Mouse (Mus musculus) small intestine, adult 2 months (tissue): ENCODE data around the gene Dst. TPM values are rescaled to one million over a fixed set of nuclear protein-coding genes. Genes with fewer than 3 reads are reported as not detected.

Source experiments
- H3K27ac ChIP-seq: fragments of 200-500 bp; 2 replicates; pipeline ENCODE4 v1.5.1; 2012; ENCODE audit warnings: low read depth, low read length, control low read depth, inconsistent platforms; ENCODE audit not compliant: insufficient read depth
- H3K27me3 ChIP-seq: fragments of 200-500 bp; 2 replicates; pipeline ENCODE4 v1.6.1; 2012; ENCODE audit warnings: mild to moderate bottlenecking, moderate library complexity, low read length, inconsistent platforms; ENCODE audit not compliant: control insufficient read depth, insufficient read depth
- H3K36me3 ChIP-seq: fragments of 200-500 bp; 2 replicates; pipeline ENCODE4 v1.6.1; 2012; ENCODE audit warnings: mild to moderate bottlenecking, low read length, control low read depth, inconsistent platforms; ENCODE audit not compliant: control insufficient read depth, insufficient read depth
- H3K4me1 ChIP-seq: fragments of 200-500 bp; 2 replicates; pipeline ENCODE4 v1.6.1; 2012; ENCODE audit warnings: low read length, inconsistent platforms, mixed read lengths; ENCODE audit not compliant: control insufficient read depth, insufficient read depth, insufficient read length
- H3K4me3 ChIP-seq: fragments of 200-500 bp; 2 replicates; pipeline ENCODE4 v1.5.1; 2012; ENCODE audit warnings: low read depth, mild to moderate bottlenecking, control low read depth, inconsistent platforms, low read length, moderate library complexity
- CTCF ChIP-seq: fragments of 200-500 bp; IDR thresholded peaks from 2 replicates; pipeline ENCODE4 v1.5.1; 2012; ENCODE audit warnings: low read depth, mild to moderate bottlenecking, control low read depth, inconsistent platforms, low read length, moderate library complexity, mixed read lengths; ENCODE audit not compliant: insufficient replicate concordance, insufficient read length; ENCODE audit errors: extremely low read depth
- POLR2A ChIP-seq: fragments of 200-500 bp; IDR thresholded peaks from 2 replicates; pipeline ENCODE4 v1.6.1; 2012; ENCODE audit warnings: low read depth, mild to moderate bottlenecking, control low read depth, inconsistent platforms, low read length, moderate library complexity
- WGBS: fragments of 180-500 bp; shearing (Covaris S2); methylation state at CpG from one replicate; pipeline ENCODE4 v1.1.7; 2018; 5-methylcytosine and 5-hydroxymethylcytosine counted together
- polyA plus RNA-seq: library from polyadenylated mRNA; depleted of rRNA; stranded (reverse); fragments of >200 nt; gene quantifications from 2 replicates; pipeline ENCODE4 v1.2.3, GENCODE M21; 2012

Gene Dst
- polyA plus RNA-seq, 1 experiment: 31.9 TPM

GRCm38 (mm10) chr1:34269578-34269977 is 361.6 kb downstream of the Dst start:
- TF ChIP-seq POLR2A: no peak
- no peak for TF ChIP-seq CTCF
- WGBS: 88% methylated on average over 11 of the region's 11 CpGs
- Histone ChIP-seq H3K27ac (no peak overlapping the region; the same call in 1 of the 2 replicates), H3K36me3 (peaks cover 44% of the 10 kb centered on the region), H3K4me3 (no peak overlapping the region), H3K4me1 (no peaks in the 10 kb centered on the region), H3K27me3 (no peaks in the 10 kb centered on the region)

DNA sequence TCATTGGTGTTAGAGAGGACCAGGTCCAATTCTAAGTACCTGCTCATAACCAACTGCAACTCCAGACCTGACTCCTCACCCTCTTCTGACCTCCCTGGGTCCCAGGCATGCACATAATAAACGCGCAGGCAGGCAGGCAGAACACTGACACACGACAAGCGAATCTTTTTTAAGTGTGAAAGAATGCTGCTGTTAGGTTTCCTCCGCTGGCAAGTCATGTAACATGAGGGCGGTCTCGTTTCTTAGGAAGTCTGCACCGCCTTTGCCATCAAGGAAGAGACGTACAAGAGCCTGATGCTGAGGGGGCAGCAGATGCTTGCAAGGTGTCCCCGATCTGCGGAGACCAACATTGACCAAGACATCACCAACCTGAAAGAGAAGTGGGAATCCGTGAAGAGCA is 365.9 kb downstream of the Dst start:
- no peak overlapping the region for H3K27ac ChIP-seq
- 93% methylated on average over 12 of the region's 12 CpGs for WGBS
- H3K36me3 ChIP-seq: peaks cover 46% of the 10 kb centered on the region
- H3K27me3 ChIP-seq: no peaks in the 10 kb centered on the region
- H3K4me3 ChIP-seq: no peak overlapping the region
- TF ChIP-seq CTCF (no peak), POLR2A (no peak)
- no peaks in the 10 kb centered on the region for H3K4me1 ChIP-seq

- no peak overlapping the region for H3K4me3 ChIP-seq
- WGBS: 95% methylated on average over 13 of the region's 13 CpGs
- no peak overlapping the region for H3K27ac ChIP-seq
- no peaks in the 10 kb centered on the region for H3K4me1 ChIP-seq
- TF ChIP-seq CTCF (no peak), POLR2A (no peak)
- H3K36me3 ChIP-seq: peaks cover 37% of the 10 kb centered on the region
- no peaks in the 10 kb centered on the region for H3K27me3 ChIP-seq
These were observed 367.8 kb downstream of the Dst start for GRCm38 (mm10) chr1:34275787-34276186.

DNA sequence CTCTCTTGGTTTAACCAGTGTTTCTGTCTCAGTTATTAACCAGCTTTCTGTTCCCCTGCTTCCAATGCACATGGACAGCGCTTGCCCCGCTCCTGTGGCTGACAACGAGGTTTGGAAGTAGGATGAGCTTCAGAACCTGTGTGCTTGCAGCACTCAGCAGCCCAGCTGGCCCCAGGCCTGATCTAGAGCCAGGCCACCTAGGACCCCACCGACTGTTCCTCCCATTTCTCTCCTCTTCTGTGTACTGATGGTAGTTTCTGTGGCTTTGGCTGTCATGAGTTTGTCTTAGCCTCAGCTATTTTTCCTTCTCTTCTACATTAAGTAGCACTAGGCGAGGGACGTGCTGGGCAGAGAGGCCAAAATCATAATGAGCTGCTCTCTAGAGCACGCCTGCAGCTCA is 368.7 kb downstream of the Dst start:
- H3K27me3 ChIP-seq: no peaks in the 10 kb centered on the region
- no peak for TF ChIP-seq POLR2A
- TF ChIP-seq CTCF: no peak
- 89% methylated on average over 7 of the region's 7 CpGs for WGBS
- no peak overlapping the region for H3K4me3 ChIP-seq
- no peaks in the 10 kb centered on the region for H3K4me1 ChIP-seq
- peaks cover 29% of the 10 kb centered on the region for H3K36me3 ChIP-seq
- no peak overlapping the region for H3K27ac ChIP-seq

- no peak overlapping the region for H3K27ac ChIP-seq
- H3K27me3 ChIP-seq: no peaks in the 10 kb centered on the region
- no peaks in the 10 kb centered on the region for H3K4me1 ChIP-seq
- WGBS: 84% methylated on average over 8 of the region's 8 CpGs
- H3K4me3 ChIP-seq: no peak overlapping the region
- TF ChIP-seq CTCF (no peak), POLR2A (no peak)
- peaks cover 26% of the 10 kb centered on the region for H3K36me3 ChIP-seq
These were observed 369.2 kb downstream of the Dst start for GRCm38 (mm10) chr1:34277259-34277658.

DNA sequence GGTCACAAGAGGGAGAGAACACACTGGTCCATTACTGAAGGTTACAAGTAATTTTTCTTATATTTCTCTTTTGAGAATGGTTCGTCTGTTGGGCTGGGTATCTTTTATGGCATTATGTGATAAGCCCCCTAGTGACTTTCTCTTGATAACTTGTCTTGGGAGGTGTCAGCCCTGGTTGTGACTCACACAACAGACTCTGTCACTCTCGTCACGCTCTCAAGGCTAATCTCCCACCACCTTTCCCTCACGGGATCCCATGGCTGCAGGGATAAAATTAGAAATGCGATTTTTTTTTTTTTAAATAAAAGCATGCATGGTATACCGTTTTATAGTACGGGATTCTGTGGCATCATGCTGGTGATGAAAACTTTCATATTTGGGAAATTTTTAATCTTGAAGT is 375.5 kb downstream of the Dst start:
- WGBS: 76% methylated on average over 7 of the region's 7 CpGs
- peaks cover 26% of the 10 kb centered on the region for H3K36me3 ChIP-seq

GRCm38 (mm10) chr1:34284979-34285378 is 377.0 kb downstream of the Dst start:
- TF ChIP-seq POLR2A: no peak
- no peak for TF ChIP-seq CTCF
- no peaks in the 10 kb centered on the region for H3K4me1 ChIP-seq
- WGBS: 86% methylated on average over 9 of the region's 9 CpGs
- no peak overlapping the region for H3K27ac ChIP-seq
- no peak overlapping the region for H3K4me3 ChIP-seq
- peaks cover 25% of the 10 kb centered on the region for H3K36me3 ChIP-seq
- H3K27me3 ChIP-seq: no peaks in the 10 kb centered on the region

More for the DNA sequence above, 375.5 kb downstream of the Dst start:
- Histone ChIP-seq H3K27me3 (no peaks in the 10 kb centered on the region), H3K4me1 (no peaks in the 10 kb centered on the region), H3K27ac (no peak overlapping the region), H3K4me3 (no peak overlapping the region)
- no peak for TF ChIP-seq CTCF
- TF ChIP-seq POLR2A: no peak

GRCm38 (mm10) chr1:34287731-34288130 is 379.7 kb downstream of the Dst start:
- Histone ChIP-seq H3K27ac (no peak overlapping the region), H3K4me3 (no peak overlapping the region), H3K36me3 (peaks cover 29% of the 10 kb centered on the region), H3K4me1 (no peaks in the 10 kb centered on the region; the same call in 1 of the 2 replicates), H3K27me3 (no peaks in the 10 kb centered on the region)
- 79% methylated on average over 10 of the region's 10 CpGs for whole genome bisulfite sequencing
- TF ChIP-seq POLR2A (no peak), CTCF (no peak)
